Comparison of ENCODE assay signal across 24 mouse cellular contexts in the genomic region with DNA sequence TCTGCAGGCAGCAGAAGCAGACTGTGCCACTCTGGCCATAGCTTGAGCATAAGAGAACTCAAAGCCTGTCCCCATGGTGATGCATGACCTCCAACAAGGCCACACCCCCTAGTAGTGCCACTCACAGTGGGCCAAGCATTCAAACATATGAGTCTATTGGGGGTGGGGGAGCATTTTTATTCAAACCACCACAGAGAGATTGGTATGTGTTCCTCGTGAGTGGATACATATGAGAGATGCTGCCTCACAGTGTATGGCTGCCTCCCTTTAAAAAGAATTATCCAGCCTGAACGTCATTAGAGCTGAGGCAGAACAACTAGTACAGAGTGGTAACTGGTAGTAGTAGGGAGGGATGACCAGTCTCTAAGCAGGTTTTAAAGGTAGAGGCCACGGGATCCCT. TPM values are rescaled to one million over a fixed set of nuclear protein-coding genes. Genes with fewer than 3 reads are reported as not detected.
DNase-seq lines count a peak whose midpoint lies in the region; ATAC-seq lines count a peak whose summit lies in the region.
"Had no signal": no experiment of that assay in that cellular context is flagged by ENCODE, and none has a peak within 500 bp of the region (broad histone marks: within the 10 kb centered on the region; RNA-seq: fewer than 3 reads in every experiment).

No protein-coding gene starts in this region.

- no peaks in the 10 kb centered on the region for H3K36me3 ChIP-seq in embryonic facial prominence, embryonic 11.5 days (replicated peaks; ENCODE audit: control insufficient read depth, insufficient read depth, low read depth, low read length)
- no peaks in the 10 kb centered on the region for H3K36me3 ChIP-seq in embryonic facial prominence, embryonic 15.5 days
- H3K36me3 ChIP-seq: G1E; heart, embryonic 15.5 days had no signal

- H3K27me3 ChIP-seq in embryonic facial prominence, embryonic 11.5 days (ENCODE audit: control insufficient read depth, insufficient read depth, low read length): no peaks in the 10 kb centered on the region
- H3K27me3 ChIP-seq in embryonic facial prominence, embryonic 15.5 days: no peaks in the 10 kb centered on the region
- H3K27me3 ChIP-seq: heart, embryonic 15.5 days had no signal

- 27% methylated on average over 3 of the region's 3 CpGs for WGBS in embryonic facial prominence, embryonic 11.5 days
- WGBS in embryonic facial prominence, embryonic 15.5 days: 31% methylated on average over 3 of the region's 3 CpGs

- DNase-seq in embryo, embryonic 11 days: peak; percentile 10
- no peak for DNase-seq in embryo, embryonic 9.5 days (ENCODE audit: extremely low spot score)
- peak; percentile 30 for DNase-seq in embryonic facial prominence, embryonic 11.5 days (ENCODE audit: low spot score)
- no peak for DNase-seq in gastrocnemius, postnatal 4 days (ENCODE audit: low spot score in 2 of 2)
- no peak for DNase-seq in ovary, postnatal 36 days (ENCODE audit: low spot score)
- no peak for DNase-seq in testis, postnatal 10 days (ENCODE audit: low spot score)
- DNase-seq: adrenal gland, postnatal 14 days; B cell, adult 2 months; cerebellum, adult 18-20 months; cerebellum, adult 9-11 months; cerebellum, postnatal 36 days; gastrocnemius, postnatal 36 days; heart, adult 2 months; heart, postnatal 14 days; kidney, adult 2 months had no signal

- ATAC-seq in embryonic facial prominence, embryonic 11.5 days (replicated peaks; ENCODE audit: insufficient number of reproducible peaks, low FRiP score, low TSS enrichment, low read depth): peak; percentile 60
- peak; percentile 67 for ATAC-seq in embryonic facial prominence, embryonic 15.5 days (ENCODE audit: insufficient number of reproducible peaks, low FRiP score, low TSS enrichment, low read depth)
- ATAC-seq: activated CD4-positive, CD25-positive, alpha-beta regulatory T cell, adult 4 months; CD4-positive, CD25-positive, alpha-beta regulatory T cell, adult 4 months; forebrain, embryonic 14.5 days; intestine, embryonic 16.5 days had no signal

- no peak overlapping the region for H3K4me3 ChIP-seq in embryonic facial prominence, embryonic 11.5 days (ENCODE audit: low read depth, low read length)
- H3K4me3 ChIP-seq in embryonic facial prominence, embryonic 15.5 days (replicated peaks): no peak overlapping the region
- H3K4me3 ChIP-seq: heart, adult 2 months; heart, embryonic 15.5 days had no signal

- no peaks in the 10 kb centered on the region for H3K9me3 ChIP-seq in embryonic facial prominence, embryonic 11.5 days (replicated peaks; ENCODE audit: control insufficient read depth, low read length)
- no peaks in the 10 kb centered on the region for H3K9me3 ChIP-seq in embryonic facial prominence, embryonic 15.5 days (replicated peaks)
- H3K9me3 ChIP-seq: G1E; heart, embryonic 15.5 days had no signal

- no peak overlapping the region for H3K4me2 ChIP-seq in embryonic facial prominence, embryonic 11.5 days (ENCODE audit: low read depth, low read length)
- no peak overlapping the region for H3K4me2 ChIP-seq in embryonic facial prominence, embryonic 15.5 days (replicated peaks)
- H3K4me2 ChIP-seq: heart, embryonic 11.5 days; heart, embryonic 15.5 days; hindbrain, embryonic 14.5 days had no signal

- H3K4me1 ChIP-seq in embryonic facial prominence, embryonic 11.5 days (ENCODE audit: control insufficient read depth, insufficient read depth, low read length): no peaks in the 10 kb centered on the region; the same call in none of the 2 replicates
- H3K4me1 ChIP-seq in embryonic facial prominence, embryonic 15.5 days: peaks cover 14% of the 10 kb centered on the region
- H3K4me1 ChIP-seq: heart, embryonic 15.5 days had no signal

- H3K27ac ChIP-seq in embryonic facial prominence, embryonic 11.5 days (replicated peaks; ENCODE audit: low read depth, low read length): peak overlapping the region; percentile 59
- peak overlapping the region; percentile 90 for H3K27ac ChIP-seq in embryonic facial prominence, embryonic 15.5 days (replicated peaks)
- H3K27ac ChIP-seq: heart, adult 2 months; heart, embryonic 15.5 days; hindbrain, embryonic 14.5 days had no signal

- no peak overlapping the region for H3K9ac ChIP-seq in embryonic facial prominence, embryonic 11.5 days (replicated peaks; ENCODE audit: low read length)
- H3K9ac ChIP-seq in embryonic facial prominence, embryonic 15.5 days: no peak overlapping the region
- H3K9ac ChIP-seq: heart, embryonic 15.5 days; hindbrain, embryonic 14.5 days had no signal

RNA-seq across cellular contexts. Expression of a gene that starts 33.2 kb away (rescaled TPM):
- 1.1 and 1.6 TPM in 2 replicates for polyA plus RNA-seq in embryonic facial prominence, embryonic 11.5 days (2014; fragmentation: Nextera tagmentation; extraction: Ambion mirVana)
- 10.0 and 10.4 TPM in 2 replicates for polyA plus RNA-seq in embryonic facial prominence, embryonic 15.5 days (2015; fragmentation: Nextera tagmentation; extraction: Ambion mirVana)
- total RNA-seq in gastrocnemius, postnatal 4 days (2021): 1 to 10 TPM; 4.7 to 7.2 TPM
- polyA plus RNA-seq: G1E had no signal

Comparison
In these comparisons a context has a peak if more than half of its experiments do, and no peak if none do; other contexts are left out.
1. DNase-seq: peak in embryo, embryonic 11 days (single experiment) and embryonic facial prominence, embryonic 11.5 days (single experiment); none in embryo, embryonic 9.5 days (single experiment), gastrocnemius, postnatal 4 days (0 of 2), ovary, postnatal 36 days (single experiment) and testis, postnatal 10 days (single experiment).